Mouse (Mus musculus): ENCODE measurements at regions not wholly inside any gene's neighbourhood (a gene's known extent, or its start where the extent isn't known, plus 50 kb on each side); places are given as distances from the start of the nearest gene placed in this dataset.

GRCm38 (mm10) chr14:68432111-68432510 is 862.0 kb downstream of the Synb start:
- TF ChIP-seq CHD2 (IDR thresholded peaks at IDR 0.05; ENCODE audit: low read depth, low read length) (no peak), ZNF384 (IDR thresholded peaks at IDR 0.05; ENCODE audit: low read depth, low read length) (no peak), MAFK (IDR thresholded peaks at IDR 0.05; ENCODE audit: insufficient read depth, low read depth, low read length) (no peak), ZC3H11A (IDR thresholded peaks at IDR 0.05; ENCODE audit: borderline replicate concordance, low read depth, low read length) (no peak)

Measured in ES-E14 (cell line).